8 mouse cellular contexts compared by ENCODE assay signal in the genomic region with DNA sequence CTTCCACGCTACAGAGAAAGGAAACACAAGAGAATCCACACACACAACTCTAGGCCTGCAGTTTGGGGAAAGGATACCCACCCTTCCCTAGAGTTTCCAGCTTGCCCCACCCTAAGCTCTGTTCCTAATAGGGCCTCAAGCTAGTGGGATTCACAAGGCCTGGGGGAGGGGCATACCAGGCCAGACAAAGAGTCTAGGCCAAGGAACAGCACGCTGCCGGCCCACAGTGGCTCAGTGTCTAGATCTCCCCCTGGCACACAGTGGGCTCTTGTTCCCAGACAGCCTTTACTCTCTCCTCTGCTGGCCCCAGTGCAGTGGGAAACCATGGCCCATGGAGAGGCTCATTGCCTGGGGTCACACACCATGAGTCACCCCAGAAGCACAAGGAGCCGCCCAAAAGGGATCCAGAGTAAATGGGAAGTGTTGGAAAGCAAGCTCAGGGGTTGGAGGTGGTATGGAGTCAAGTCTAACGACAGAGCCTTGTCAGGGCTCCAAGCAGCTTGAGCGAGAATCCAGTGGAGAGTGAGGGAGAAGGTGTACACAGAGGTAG. TPM values are rescaled to one million over a fixed set of nuclear protein-coding genes. Genes with fewer than 3 reads are reported as not detected.
DNase-seq lines count a peak whose midpoint lies in the region; ATAC-seq and TF ChIP-seq lines count a peak whose summit lies in the region.
"Had no signal": no experiment of that assay in that cellular context is flagged by ENCODE, and none has a peak within 500 bp of the region (broad histone marks: within the 10 kb centered on the region; RNA-seq: fewer than 3 reads in every experiment).

No protein-coding gene starts in this region.

- 65% methylated on average over 6 of the region's 6 CpGs for WGBS in kidney, embryonic 16.5 days
- 41% methylated on average over 6 of the region's 6 CpGs for WGBS in embryonic facial prominence, embryonic 13.5 days
- 52% methylated on average over 6 of the region's 6 CpGs for WGBS in limb, embryonic 14.5 days

- H3K27me3 ChIP-seq in kidney, embryonic 16.5 days (ENCODE audit: insufficient read depth, low read length), result no peaks in the 10 kb centered on the region
- H3K27me3 ChIP-seq in embryonic facial prominence, embryonic 13.5 days, result peaks cover 9% of the 10 kb centered on the region
- H3K27me3 ChIP-seq in limb, embryonic 14.5 days (ENCODE audit: control insufficient read depth, insufficient read depth, low read length), result no peaks in the 10 kb centered on the region

- no peak overlapping the region; the same call in 1 of the 2 replicates for H3K27ac ChIP-seq in kidney, embryonic 16.5 days (ENCODE audit: low read length)
- H3K27ac ChIP-seq in embryonic facial prominence, embryonic 13.5 days, result peak overlapping the region; percentile 53; the same call in 1 of the 2 replicates
- peak overlapping the region; percentile 38 for H3K27ac ChIP-seq in limb, embryonic 14.5 days (replicated peaks; ENCODE audit: low read depth, low read length)
- H3K27ac ChIP-seq: neural tube, embryonic 12.5 days had no signal

- no peak overlapping the region for H3K4me3 ChIP-seq in kidney, embryonic 16.5 days (ENCODE audit: low read length)
- no peak overlapping the region for H3K4me3 ChIP-seq in embryonic facial prominence, embryonic 13.5 days
- no peak overlapping the region for H3K4me3 ChIP-seq in limb, embryonic 14.5 days (replicated peaks; ENCODE audit: low read length)
- H3K4me3 ChIP-seq: neural tube, embryonic 12.5 days had no signal

- peaks cover 23% of the 10 kb centered on the region for H3K36me3 ChIP-seq in kidney, embryonic 16.5 days (ENCODE audit: insufficient read depth, low read length)
- H3K36me3 ChIP-seq in embryonic facial prominence, embryonic 13.5 days, result peaks cover 29% of the 10 kb centered on the region
- peaks cover 29% of the 10 kb centered on the region for H3K36me3 ChIP-seq in limb, embryonic 14.5 days (ENCODE audit: control insufficient read depth, insufficient read depth, low read length)

- TF ChIP-seq POLR2A in limb, embryonic 14.5 days (IDR thresholded peaks at IDR 0.05; ENCODE audit: borderline replicate concordance, extremely low read depth, insufficient read depth, insufficient read length), result no peak

- no peak for ATAC-seq in kidney, embryonic 16.5 days (ENCODE audit: low FRiP score, low TSS enrichment)
- ATAC-seq in embryonic facial prominence, embryonic 13.5 days (ENCODE audit: insufficient number of reproducible peaks, insufficient read depth, low FRiP score, low TSS enrichment, low read depth), result no peak
- ATAC-seq in limb, embryonic 14.5 days (ENCODE audit: low FRiP score, low read depth), result no peak
- ATAC-seq in CD4-positive, CD25-positive, alpha-beta regulatory T cell, adult 4 months, result no peak

- intact Hi-C loops in left cerebral cortex, postnatal 10 days (cut with DNase I), result loop anchor here (10.0 kb wide), 1 partner anchor 106 kb away; no protein-coding TSS in a partner anchor

- H3K4me2 ChIP-seq in kidney, embryonic 16.5 days (replicated peaks; ENCODE audit: low read depth, low read length), result no peak overlapping the region
- peak overlapping the region; percentile 5; the same call in 1 of the 2 replicates for H3K4me2 ChIP-seq in embryonic facial prominence, embryonic 13.5 days
- no peak overlapping the region for H3K4me2 ChIP-seq in limb, embryonic 14.5 days (replicated peaks; ENCODE audit: low read depth, low read length, severe bottlenecking)

- peaks cover 32% of the 10 kb centered on the region for H3K4me1 ChIP-seq in kidney, embryonic 16.5 days (ENCODE audit: insufficient read depth, low read length)
- H3K4me1 ChIP-seq in embryonic facial prominence, embryonic 13.5 days, result peaks cover 54% of the 10 kb centered on the region
- H3K4me1 ChIP-seq in limb, embryonic 14.5 days (ENCODE audit: control insufficient read depth, insufficient read depth, low read length), result peaks cover 32% of the 10 kb centered on the region

- no peaks in the 10 kb centered on the region for H3K9me3 ChIP-seq in kidney, embryonic 16.5 days (ENCODE audit: low read length)
- H3K9me3 ChIP-seq in embryonic facial prominence, embryonic 13.5 days, result no peaks in the 10 kb centered on the region
- no peaks in the 10 kb centered on the region for H3K9me3 ChIP-seq in limb, embryonic 14.5 days (ENCODE audit: control insufficient read depth, low read length)
- H3K9me3 ChIP-seq: neural tube, embryonic 12.5 days had no signal

- H3K9ac ChIP-seq in kidney, embryonic 16.5 days (replicated peaks; ENCODE audit: low read length), result peak overlapping the region; percentile 0; the same call in 1 of the 2 replicates
- peak overlapping the region; percentile 56; the same call in 1 of the 2 replicates for H3K9ac ChIP-seq in embryonic facial prominence, embryonic 13.5 days
- 0 out of 2 replicates have a peak overlapping the region, but pooled peaks have one; percentile 5 for H3K9ac ChIP-seq in limb, embryonic 14.5 days (ENCODE audit: low read depth, low read length, severe bottlenecking)
- H3K9ac ChIP-seq: neural tube, embryonic 12.5 days had no signal

- no peak for DNase-seq in kidney, adult 11 months
- DNase-seq in R1 (ENCODE audit: low read depth, low spot score), result peak; percentile 70
- DNase-seq in limb, embryonic 14.5 days (ENCODE audit: low spot score), result no peak
- no peak for DNase-seq in left cerebral cortex, postnatal 10 days (ENCODE audit: extremely low spot score in 1 of 2, low spot score in 2 of 2)

RNA-seq across cellular contexts. Expression of gene Rhbdf1, which starts 3.5 kb away (rescaled TPM):
- 61.9 and 62.1 TPM in 2 replicates for polyA plus RNA-seq in kidney, embryonic 16.5 days (2015; fragmentation: Nextera tagmentation; extraction: Ambion mirVana)
- 55.5 and 55.9 TPM in 2 replicates for polyA plus RNA-seq in embryonic facial prominence, embryonic 13.5 days (2015; fragmentation: Nextera tagmentation; extraction: Ambion mirVana)
- polyA plus RNA-seq in limb, embryonic 14.5 days (2012; rRNA removed), result 136 and 234 TPM in 2 replicates
- 61.5 and 68.3 TPM in 2 replicates for polyA plus RNA-seq in limb, embryonic 14.5 days (2014; fragmentation: Nextera tagmentation; extraction: Ambion mirVana)
- total RNA-seq in left cerebral cortex, postnatal 10 days (2021), result 10 to 100 TPM; 16.4 to 21.8 TPM
- polyA plus RNA-seq in CD4-positive, CD25-positive, alpha-beta regulatory T cell, adult 4 months (2017; shearing (Covaris generic)), result 1 to 10 TPM in 1 of 2 experiments, not detected in 1; 1.1 TPM

RNA-seq across cellular contexts. Expression of gene Mpg, which starts 7.7 kb away (rescaled TPM):
- polyA plus RNA-seq in kidney, embryonic 16.5 days (2015; fragmentation: Nextera tagmentation; extraction: Ambion mirVana), result 38.3 and 42.4 TPM in 2 replicates
- polyA plus RNA-seq in embryonic facial prominence, embryonic 13.5 days (2015; fragmentation: Nextera tagmentation; extraction: Ambion mirVana), result 42.2 and 44.1 TPM in 2 replicates
- 27.1 and 27.9 TPM in 2 replicates for polyA plus RNA-seq in limb, embryonic 14.5 days (2012; rRNA removed)
- 40.1 and 43.9 TPM in 2 replicates for polyA plus RNA-seq in limb, embryonic 14.5 days (2014; fragmentation: Nextera tagmentation; extraction: Ambion mirVana)
- 10 to 100 TPM; 18.7 to 19.8 TPM for total RNA-seq in left cerebral cortex, postnatal 10 days (2021)
- polyA plus RNA-seq in CD4-positive, CD25-positive, alpha-beta regulatory T cell, adult 4 months (2017; shearing (Covaris generic)), result 10 to 100 TPM; 27.0 to 39.9 TPM

RNA-seq across cellular contexts. Expression of gene Snrnp25, which starts 13.4 kb away (rescaled TPM):
- 56.6 and 61.1 TPM in 2 replicates for polyA plus RNA-seq in kidney, embryonic 16.5 days (2015; fragmentation: Nextera tagmentation; extraction: Ambion mirVana)
- polyA plus RNA-seq in embryonic facial prominence, embryonic 13.5 days (2015; fragmentation: Nextera tagmentation; extraction: Ambion mirVana), result 64.4 and 69.3 TPM in 2 replicates
- 31.9 and 46.7 TPM in 2 replicates for polyA plus RNA-seq in limb, embryonic 14.5 days (2012; rRNA removed)
- polyA plus RNA-seq in limb, embryonic 14.5 days (2014; fragmentation: Nextera tagmentation; extraction: Ambion mirVana), result 52.1 and 54.5 TPM in 2 replicates
- total RNA-seq in left cerebral cortex, postnatal 10 days (2021), result 10 to 100 TPM; 25.9 to 28.4 TPM
- 10 to 100 TPM; 55.7 to 58.6 TPM for polyA plus RNA-seq in CD4-positive, CD25-positive, alpha-beta regulatory T cell, adult 4 months (2017; shearing (Covaris generic))

RNA-seq across cellular contexts. Expression of gene Il9r, which starts 18.5 kb away (rescaled TPM):
- polyA plus RNA-seq in kidney, embryonic 16.5 days (2015; fragmentation: Nextera tagmentation; extraction: Ambion mirVana), result 0.04 TPM in 1 of 2 replicates, not detected in the other
- 0.31 and 0.43 TPM in 2 replicates for polyA plus RNA-seq in embryonic facial prominence, embryonic 13.5 days (2015; fragmentation: Nextera tagmentation; extraction: Ambion mirVana)
- polyA plus RNA-seq in limb, embryonic 14.5 days (2012; rRNA removed), result 0.54 and 0.73 TPM in 2 replicates
- polyA plus RNA-seq in limb, embryonic 14.5 days (2014; fragmentation: Nextera tagmentation; extraction: Ambion mirVana), result 0.21 and 0.32 TPM in 2 replicates
- not detected for total RNA-seq in left cerebral cortex, postnatal 10 days (2021)
- 10 to 100 TPM in 1 of 2 experiments, 1 to 10 TPM in 1; 5.8 to 10.0 TPM for polyA plus RNA-seq in CD4-positive, CD25-positive, alpha-beta regulatory T cell, adult 4 months (2017; shearing (Covaris generic))

RNA-seq across cellular contexts. Expression of gene Nprl3, which starts 48.9 kb away (rescaled TPM):
- polyA plus RNA-seq in kidney, embryonic 16.5 days (2015; fragmentation: Nextera tagmentation; extraction: Ambion mirVana), result 50.2 and 50.8 TPM in 2 replicates
- polyA plus RNA-seq in embryonic facial prominence, embryonic 13.5 days (2015; fragmentation: Nextera tagmentation; extraction: Ambion mirVana), result 42.6 and 46.9 TPM in 2 replicates
- polyA plus RNA-seq in limb, embryonic 14.5 days (2012; rRNA removed), result 88.8 and 114 TPM in 2 replicates
- polyA plus RNA-seq in limb, embryonic 14.5 days (2014; fragmentation: Nextera tagmentation; extraction: Ambion mirVana), result 29.4 and 30.9 TPM in 2 replicates
- 10 to 100 TPM; 55.9 to 60.0 TPM for total RNA-seq in left cerebral cortex, postnatal 10 days (2021)
- polyA plus RNA-seq in CD4-positive, CD25-positive, alpha-beta regulatory T cell, adult 4 months (2017; shearing (Covaris generic)), result 10 to 100 TPM; 39.1 to 68.6 TPM

Comparison
In these comparisons a context has a peak if more than half of its experiments do, and no peak if none do; other contexts are left out.
1. H3K9ac ChIP-seq: peak in every context shown above with its lines; median percentile 56 in embryonic facial prominence, embryonic 13.5 days; 5 in limb, embryonic 14.5 days; 0 in kidney, embryonic 16.5 days.
2. RNA of gene Rhbdf1, which starts 3.5 kb away (polyA plus RNA-seq): 61.5 to 234 TPM in limb, embryonic 14.5 days, 61.9 to 62.1 TPM in kidney, embryonic 16.5 days and 55.5 to 55.9 TPM in embryonic facial prominence, embryonic 13.5 days; 1.1 TPM in CD4-positive, CD25-positive, alpha-beta regulatory T cell, adult 4 months; every median in the first group is over 10 times any median in the second.